In the genomic region with DNA sequence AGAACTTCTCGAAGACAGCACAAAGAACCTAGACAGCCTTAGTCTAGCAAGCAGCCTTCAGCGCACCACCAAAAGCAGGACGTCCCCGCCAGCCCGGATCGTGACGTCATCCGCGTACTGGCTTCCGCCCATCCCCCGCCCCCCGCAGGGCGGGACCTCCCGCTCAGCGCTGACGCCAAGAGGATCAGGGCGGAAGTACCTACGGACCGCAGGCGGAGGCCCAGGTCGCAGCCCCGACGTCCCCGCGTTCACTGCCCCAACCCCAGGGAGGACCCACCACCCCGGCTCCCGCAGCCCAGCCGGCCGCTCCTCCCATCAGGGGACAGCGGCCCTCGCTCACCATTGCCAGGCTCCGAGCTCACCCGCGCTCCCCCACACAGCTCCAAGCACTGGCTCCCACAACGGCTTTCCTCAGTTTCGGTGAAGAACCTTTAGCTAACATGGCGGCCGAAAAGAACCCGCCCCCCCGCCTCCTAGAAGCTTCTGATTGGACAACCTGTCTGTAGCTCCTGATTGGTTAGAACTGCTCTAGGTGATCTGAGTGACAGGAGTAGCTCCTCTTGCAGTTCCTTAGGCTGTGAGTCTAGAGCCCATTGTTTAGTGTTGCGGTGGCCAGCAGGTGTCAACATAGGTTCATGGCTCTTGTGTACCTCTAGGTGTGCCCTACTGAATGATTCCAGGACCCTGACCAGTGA, we compare ENCODE assay signal across 8 mouse cellular contexts. TPM values are rescaled to one million over a fixed set of nuclear protein-coding genes. Genes with fewer than 3 reads are reported as not detected.
DNase-seq lines count a peak whose midpoint lies in the region; ATAC-seq and TF ChIP-seq lines count a peak whose summit lies in the region.

A gene (minus strand): TSS at position 454 of the 695 bp plus-strand sequence.

- peak; percentile 63 for TF ChIP-seq POLR2A in ES-Bruce4 (IDR thresholded peaks at IDR 0.05; ENCODE audit: insufficient read depth, low read length)

- peak within 1 kb of the TSS; percentile 85 for H3K4me3 ChIP-seq in ES-Bruce4 (ENCODE audit: low read depth, low read length)
- H3K4me3 ChIP-seq in forebrain, embryonic 13.5 days: peak within 1 kb of the TSS; percentile 72
- peak within 1 kb of the TSS; percentile 75 for H3K4me3 ChIP-seq in liver, postnatal 0 days (ENCODE audit: low read depth, low read length)
- peak within 1 kb of the TSS; percentile 73 for H3K4me3 ChIP-seq in neural tube, embryonic 14.5 days (ENCODE audit: low read depth, low read length)

- H3K4me1 ChIP-seq in ES-Bruce4 (ENCODE audit: control insufficient read depth, insufficient read depth, low read length): no peaks in the 10 kb centered on the region
- peaks cover 14% of the 10 kb centered on the region for H3K4me1 ChIP-seq in forebrain, embryonic 13.5 days
- H3K4me1 ChIP-seq in liver, postnatal 0 days (ENCODE audit: insufficient read depth): peaks cover 8% of the 10 kb centered on the region
- H3K4me1 ChIP-seq in neural tube, embryonic 14.5 days (ENCODE audit: control insufficient read depth, insufficient read depth, low read length): peaks cover 10% of the 10 kb centered on the region

- TF ChIP-seq CTCF in ES-Bruce4 (IDR thresholded peaks at IDR 0.05; ENCODE audit: low read depth, low read length): peak; percentile 56
- peak; percentile 80 for TF ChIP-seq CTCF in liver, postnatal 0 days (IDR thresholded peaks at IDR 0.05; ENCODE audit: low read depth)

- ATAC-seq in cerebellum, adult (ENCODE audit: insufficient number of reproducible peaks, low FRiP score, low TSS enrichment): peak; percentile 100
- ATAC-seq in forebrain, embryonic 13.5 days: peak; percentile 99
- peak; percentile 98 for ATAC-seq in liver, postnatal 0 days
- peak; percentile 99 for ATAC-seq in neural tube, embryonic 14.5 days (ENCODE audit: low read depth)

- H3K9me3 ChIP-seq in ES-Bruce4 (replicated peaks; ENCODE audit: control insufficient read depth, insufficient read depth, low read length, poor library complexity, severe bottlenecking): no peaks in the 10 kb centered on the region
- H3K9me3 ChIP-seq in forebrain, embryonic 13.5 days (replicated peaks): no peaks in the 10 kb centered on the region
- no peaks in the 10 kb centered on the region for H3K9me3 ChIP-seq in liver, postnatal 0 days (ENCODE audit: low read length)
- H3K9me3 ChIP-seq in neural tube, embryonic 14.5 days (ENCODE audit: control insufficient read depth, low read length): no peaks in the 10 kb centered on the region

- peak within 1 kb of the TSS; percentile 54 for H3K27ac ChIP-seq in ES-Bruce4 (ENCODE audit: insufficient read depth, low read length)
- H3K27ac ChIP-seq in forebrain, embryonic 13.5 days: peak within 1 kb of the TSS; percentile 98
- H3K27ac ChIP-seq in liver, postnatal 0 days (ENCODE audit: low read depth): peak within 1 kb of the TSS; percentile 99
- H3K27ac ChIP-seq in neural tube, embryonic 14.5 days (ENCODE audit: low read depth, low read length): peak within 1 kb of the TSS; percentile 99

- H3K4me2 ChIP-seq in forebrain, embryonic 13.5 days: peak within 1 kb of the TSS; percentile 59
- peak within 1 kb of the TSS; percentile 82 for H3K4me2 ChIP-seq in liver, postnatal 0 days (ENCODE audit: low read depth, low read length)
- H3K4me2 ChIP-seq in neural tube, embryonic 14.5 days (ENCODE audit: low read depth, low read length): peak within 1 kb of the TSS; percentile 52

- no peaks in the 10 kb centered on the region for H3K36me3 ChIP-seq in ES-Bruce4 (ENCODE audit: control insufficient read depth, insufficient read depth, low read length, poor library complexity, severe bottlenecking)
- H3K36me3 ChIP-seq in forebrain, embryonic 13.5 days (ENCODE audit: poor library complexity, severe bottlenecking): 0 out of 2 replicates have a peak, but pooled peaks cover 8% of the 10 kb centered on the region
- H3K36me3 ChIP-seq in liver, postnatal 0 days (replicated peaks; ENCODE audit: insufficient read depth, low read length): no peaks in the 10 kb centered on the region
- H3K36me3 ChIP-seq in neural tube, embryonic 14.5 days (ENCODE audit: control insufficient read depth, insufficient read depth, low read length): no peaks in the 10 kb centered on the region

- peak within 1 kb of the TSS; percentile 88 for H3K9ac ChIP-seq in ES-Bruce4 (ENCODE audit: low read depth, poor library complexity, severe bottlenecking)
- H3K9ac ChIP-seq in forebrain, embryonic 13.5 days: peak within 1 kb of the TSS; percentile 91
- H3K9ac ChIP-seq in liver, postnatal 0 days (replicated peaks): peak within 1 kb of the TSS; percentile 93
- peak within 1 kb of the TSS; percentile 93 for H3K9ac ChIP-seq in neural tube, embryonic 14.5 days (replicated peaks; ENCODE audit: low read depth, low read length)

- 0 out of 2 replicates have a peak, but pooled peaks have one; percentile 63 for TF ChIP-seq EP300 in ES-Bruce4 (IDR thresholded peaks at IDR 0.05; ENCODE audit: insufficient read depth, low read depth, low read length)
- TF ChIP-seq EP300 in liver, postnatal 0 days (IDR thresholded peaks at IDR 0.05; ENCODE audit: low read depth): no peak

- H3K27me3 ChIP-seq in ES-Bruce4 (ENCODE audit: control insufficient read depth, insufficient read depth, low read length, poor library complexity, severe bottlenecking): no peaks in the 10 kb centered on the region
- H3K27me3 ChIP-seq in forebrain, embryonic 13.5 days: no peaks in the 10 kb centered on the region
- no peaks in the 10 kb centered on the region for H3K27me3 ChIP-seq in liver, postnatal 0 days (ENCODE audit: insufficient read depth, low read length)
- no peaks in the 10 kb centered on the region for H3K27me3 ChIP-seq in neural tube, embryonic 14.5 days (ENCODE audit: control insufficient read depth, insufficient read depth, low read length)

- DNase-seq in heart, postnatal 10 days: peak; percentile 99
- peak; percentile 89 for DNase-seq in large intestine, adult 2 months (ENCODE audit: low read depth, low spot score)
- peak; percentile 99 for DNase-seq in liver, postnatal 0 days
- peak; percentile 99 for DNase-seq in testis, postnatal 10 days (ENCODE audit: low spot score)

- 1% methylated on average over 39 of the region's 41 CpGs for WGBS in forebrain, embryonic 13.5 days
- 1% methylated on average over 41 of the region's 41 CpGs for WGBS in large intestine, adult 2 months
- 1% methylated on average over 35 of the region's 41 CpGs for WGBS in liver, postnatal 0 days (ENCODE audit: insufficient replicate concordance)
- under 1% methylated on average over 41 of the region's 41 CpGs for WGBS in neural tube, embryonic 14.5 days

- intact Hi-C loops in heart, postnatal 10 days (cut with DNase I): loop anchor here (1.0 to 5.0 kb wide), 4 partner anchors 30 to 247 kb away; a partner anchor contains a TSS

RNA-seq across cellular contexts. Expression of the gene that starts here (rescaled TPM):
- 16.8 and 21.6 TPM in 2 replicates for polyA plus RNA-seq in ES-Bruce4 (2011; ENCODE audit: insufficient read depth, insufficient read length, low read depth, missing spikeins)
- polyA plus RNA-seq in forebrain, embryonic 13.5 days (2015; fragmentation: Nextera tagmentation; extraction: Ambion mirVana): 42.9 and 44.8 TPM in 2 replicates
- total RNA-seq in heart, postnatal 10 days (2021): 10 to 100 TPM; 10.2 to 10.7 TPM
- polyA plus RNA-seq in large intestine, adult 2 months (2012; rRNA removed): 4.8 and 5.2 TPM in 2 replicates
- polyA plus RNA-seq in liver, postnatal 0 days (2015; fragmentation: Nextera tagmentation; extraction: Ambion mirVana): 4.5 and 4.6 TPM in 2 replicates
- polyA plus RNA-seq in neural tube, embryonic 14.5 days (2014; fragmentation: Nextera tagmentation; extraction: Ambion mirVana): 44.1 and 44.9 TPM in 2 replicates

Comparison
In these comparisons a context has a peak if more than half of its experiments do, and no peak if none do; other contexts are left out.
1. Peak in every context shown above with its lines: DNase-seq, ATAC-seq, H3K4me3 ChIP-seq and H3K27ac ChIP-seq.